Mouse (Mus musculus) lung, adult 2 months (tissue): ENCODE measurements around the gene Rassf5.

Experiments
- CTCF ChIP-seq: fragments of 200-500 bp; IDR thresholded peaks from 2 replicates; pipeline ENCODE4 v1.5.1; 2011; ENCODE audit warnings: mild to moderate bottlenecking, low read length, control low read depth; ENCODE audit not compliant: insufficient read depth
- POLR2A ChIP-seq: fragments of 200-500 bp; IDR thresholded peaks from 2 replicates; pipeline ENCODE4 v1.6.1; 2011; ENCODE audit warnings: low read depth, mild to moderate bottlenecking, control low read depth, low read length, borderline replicate concordance; ENCODE audit errors: extremely low read depth

DNA sequence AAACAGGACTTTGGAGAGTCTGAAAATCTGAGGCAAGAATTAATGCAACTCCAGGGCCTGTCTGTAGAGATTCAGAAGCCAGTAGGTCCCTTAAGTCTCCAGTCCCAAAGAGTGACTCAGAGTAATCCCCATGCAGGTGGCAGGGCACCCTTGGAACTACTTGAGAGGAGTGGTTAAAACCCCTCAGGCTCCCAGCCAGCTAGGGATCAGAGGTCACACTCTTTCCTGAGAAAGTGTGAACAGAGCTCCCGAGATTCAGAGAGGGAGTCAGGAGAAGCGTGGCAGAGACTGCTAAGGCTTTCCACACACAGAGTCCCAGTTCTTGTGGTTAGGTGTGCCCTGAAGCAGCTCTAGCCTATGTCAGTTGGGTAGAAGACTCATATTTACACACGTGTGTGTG lies 51.3 kb downstream of the Rassf5 start:
- TF ChIP-seq POLR2A (no peak), CTCF (no peak)
